Mouse (Mus musculus): ENCODE measurements around the gene Palld. TPM values are rescaled to one million over a fixed set of nuclear protein-coding genes. Genes with fewer than 3 reads are reported as not detected.

Gene Palld
- total and polyA plus RNA-seq, 3 experiments, result 0.33 TPM; not detected in 2

DNA sequence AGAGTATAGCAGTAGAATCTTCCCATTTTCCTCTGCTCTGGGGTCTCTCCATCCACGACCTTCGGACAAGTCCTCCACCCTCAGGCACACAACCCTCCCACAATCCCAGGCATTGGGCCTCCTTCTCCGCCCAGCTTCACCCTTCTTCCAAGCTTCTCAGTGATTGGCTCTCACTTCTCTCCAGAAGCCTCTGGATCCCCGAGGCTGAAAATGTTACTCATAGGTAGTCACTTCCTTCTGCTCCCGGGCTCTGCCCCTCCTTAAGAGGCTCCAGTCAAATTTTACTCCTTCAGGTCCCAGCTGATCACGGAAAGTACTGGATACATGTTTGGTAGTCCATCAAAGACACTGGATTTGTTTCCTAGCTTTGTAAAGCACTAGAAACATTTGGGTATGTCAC lies 323.7 kb downstream of the Palld start:
- ATAC-seq (ENCODE audit: extremely low read depth, insufficient number of reproducible peaks, low FRiP score, poor library complexity, severe bottlenecking) (no peak), DNase-seq (ENCODE audit: low spot score) (no peak)
- Histone ChIP-seq H3K4me1 (ENCODE audit: insufficient read depth, low read depth, low read length) (no peaks in the 10 kb centered on the region), H3K27me3 (ENCODE audit: insufficient read depth, low read length) (peaks cover 4% of the 10 kb centered on the region; the same call in 1 of the 2 replicates), H3K36me3 (replicated peaks) (no peaks in the 10 kb centered on the region), H3K4me3 (ENCODE audit: low read depth, low read length) (no peak overlapping the region), H3K9me3 (replicated peaks) (no peaks in the 10 kb centered on the region)
- TF ChIP-seq CTCF (IDR thresholded peaks at IDR 0.05; ENCODE audit: low read depth, low read length), result no peak
- TF ChIP-seq GATA1 (IDR thresholded peaks at IDR 0.05; ENCODE audit: borderline replicate concordance, low read length), result no peak
- TF ChIP-seq GATA2 (IDR thresholded peaks at IDR 0.05; ENCODE audit: borderline replicate concordance, low read depth, low read length), result no peak
- TF ChIP-seq TAL1 (conservative IDR thresholded peaks at IDR 0.05; ENCODE audit: low read depth, low read length), result no peak
- no peak for TF ChIP-seq POLR2AphosphoS5 (IDR thresholded peaks at IDR 0.05; ENCODE audit: insufficient replicate concordance, low read depth, low read length)

DNA sequence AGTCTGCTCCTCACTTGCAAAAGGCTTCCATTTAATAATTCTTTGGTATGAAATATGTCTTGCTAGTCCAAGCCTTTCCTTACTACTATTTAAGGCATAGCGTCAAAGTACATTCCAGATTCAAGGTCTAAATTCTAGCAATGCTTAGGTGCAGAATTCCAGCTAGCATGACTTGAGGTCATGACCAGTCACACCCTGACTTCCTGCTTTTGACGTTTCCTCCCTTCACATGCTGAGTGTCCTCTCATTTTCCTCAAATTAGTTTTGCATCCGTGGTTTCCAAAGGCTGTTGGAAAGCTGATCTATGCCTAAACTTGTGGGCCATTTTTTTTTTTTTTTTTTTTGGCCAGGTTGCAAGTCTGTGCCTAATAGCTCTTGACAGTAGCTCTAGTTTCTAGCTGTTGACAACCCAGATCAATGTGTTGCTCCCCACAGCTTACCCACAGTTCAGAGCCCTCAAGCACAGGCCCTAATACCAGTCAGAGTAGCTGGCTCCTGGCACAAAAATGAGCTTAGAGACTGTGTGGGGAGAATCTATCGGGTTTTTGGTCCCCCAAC lies 327.3 kb downstream of the Palld start:
- no peaks in the 10 kb centered on the region for H3K4me1 ChIP-seq (ENCODE audit: insufficient read depth, low read depth, low read length)
- ATAC-seq (ENCODE audit: extremely low read depth, insufficient number of reproducible peaks, low FRiP score, poor library complexity, severe bottlenecking) (no peak), DNase-seq (ENCODE audit: low spot score) (no peak)
- H3K9me3 ChIP-seq (replicated peaks), result no peaks in the 10 kb centered on the region
- peaks cover 8% of the 10 kb centered on the region for H3K27me3 ChIP-seq (ENCODE audit: insufficient read depth, low read length)
- H3K4me3 ChIP-seq (ENCODE audit: low read depth, low read length), result no peak overlapping the region
- TF ChIP-seq CTCF (IDR thresholded peaks at IDR 0.05; ENCODE audit: low read depth, low read length), result no peak
- H3K36me3 ChIP-seq (replicated peaks), result no peaks in the 10 kb centered on the region

DNA sequence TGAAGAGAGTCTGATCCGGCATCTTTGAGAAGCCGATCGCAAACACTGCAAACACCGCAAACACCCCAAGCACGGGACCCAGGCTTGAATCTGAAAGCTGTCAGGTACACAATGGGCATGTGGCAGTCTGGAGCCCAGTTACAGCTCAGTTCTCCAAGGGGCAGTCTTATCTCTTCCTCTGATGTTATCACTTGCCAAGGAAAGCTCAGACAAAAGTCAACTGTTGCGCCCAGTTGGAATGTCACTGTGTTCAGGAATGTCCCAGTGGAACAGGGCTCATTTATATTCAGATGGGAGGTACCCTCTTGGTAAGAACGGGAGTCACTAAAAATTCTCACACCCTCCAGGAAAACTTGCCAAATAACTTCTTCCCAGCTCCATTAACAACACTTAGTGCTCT lies 328.0 kb downstream of the Palld start:
- no peak overlapping the region for H3K4me3 ChIP-seq (ENCODE audit: low read depth, low read length)
- H3K4me1 ChIP-seq (ENCODE audit: insufficient read depth, low read depth, low read length), result no peaks in the 10 kb centered on the region
- ATAC-seq (ENCODE audit: extremely low read depth, insufficient number of reproducible peaks, low FRiP score, poor library complexity, severe bottlenecking) (no peak), DNase-seq (ENCODE audit: low spot score) (no peak)
- H3K36me3 ChIP-seq (replicated peaks), result no peaks in the 10 kb centered on the region
- no peak for TF ChIP-seq CTCF (IDR thresholded peaks at IDR 0.05; ENCODE audit: low read depth, low read length)
- TF ChIP-seq GATA1 (IDR thresholded peaks at IDR 0.05; ENCODE audit: borderline replicate concordance, low read length), result no peak
- TF ChIP-seq GATA2 (IDR thresholded peaks at IDR 0.05; ENCODE audit: borderline replicate concordance, low read depth, low read length), result no peak
- no peak for TF ChIP-seq POLR2AphosphoS5 (IDR thresholded peaks at IDR 0.05; ENCODE audit: insufficient replicate concordance, low read depth, low read length)
- no peak for TF ChIP-seq TAL1 (conservative IDR thresholded peaks at IDR 0.05; ENCODE audit: low read depth, low read length)
- H3K9me3 ChIP-seq (replicated peaks), result no peaks in the 10 kb centered on the region
- H3K27me3 ChIP-seq (ENCODE audit: insufficient read depth, low read length), result peaks cover 8% of the 10 kb centered on the region

DNA sequence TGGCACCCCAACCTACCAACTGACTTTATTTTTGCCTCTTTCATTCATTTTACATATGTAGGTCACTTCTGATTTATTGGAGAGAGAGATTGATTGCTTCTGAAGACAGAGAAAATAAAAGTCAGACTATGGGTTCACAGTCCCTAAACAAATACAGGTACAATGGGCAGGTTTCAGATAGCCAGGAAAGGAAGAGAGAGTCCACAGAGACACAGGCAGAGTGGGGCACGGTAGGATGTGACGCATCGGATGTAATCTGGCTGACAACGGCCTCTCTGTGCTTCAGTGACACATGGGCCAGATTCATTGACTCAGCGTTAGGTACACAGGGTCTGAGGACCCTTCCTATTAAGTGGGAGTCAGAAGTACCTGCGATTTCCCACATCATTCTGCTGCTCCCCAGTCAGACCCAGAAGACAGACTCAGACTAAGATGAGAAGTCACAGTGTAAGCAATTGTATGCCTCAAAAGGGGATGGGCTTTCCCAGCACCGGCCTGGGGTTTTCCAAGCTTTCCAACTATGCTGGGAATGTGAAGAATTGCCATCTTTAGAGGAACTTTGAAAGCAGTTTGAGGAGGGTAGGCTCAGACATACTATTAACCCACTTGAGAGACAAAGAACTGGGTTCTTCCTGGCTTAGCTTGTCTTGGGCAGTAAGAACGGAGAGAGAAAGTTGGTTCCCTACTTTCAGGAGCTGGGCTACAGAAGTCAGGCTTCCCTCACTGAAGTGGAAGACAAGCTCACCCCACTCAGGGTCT lies 329.1 kb downstream of the Palld start:
- no peak overlapping the region for H3K4me3 ChIP-seq (ENCODE audit: low read depth, low read length)
- peaks cover 5% of the 10 kb centered on the region for H3K27me3 ChIP-seq (ENCODE audit: insufficient read depth, low read length)
- ATAC-seq (ENCODE audit: extremely low read depth, insufficient number of reproducible peaks, low FRiP score, poor library complexity, severe bottlenecking), result no peak
- no peaks in the 10 kb centered on the region for H3K36me3 ChIP-seq (replicated peaks)
- TF ChIP-seq GATA1 (IDR thresholded peaks at IDR 0.05; ENCODE audit: borderline replicate concordance, low read length) (no peak), POLR2AphosphoS5 (IDR thresholded peaks at IDR 0.05; ENCODE audit: insufficient replicate concordance, low read depth, low read length) (no peak), TAL1 (conservative IDR thresholded peaks at IDR 0.05; ENCODE audit: low read depth, low read length) (no peak), GATA2 (IDR thresholded peaks at IDR 0.05; ENCODE audit: borderline replicate concordance, low read depth, low read length) (no peak), CTCF (IDR thresholded peaks at IDR 0.05; ENCODE audit: low read depth, low read length) (no peak)
- no peak for DNase-seq (ENCODE audit: low spot score)
- H3K9me3 ChIP-seq (replicated peaks), result no peaks in the 10 kb centered on the region
- H3K4me1 ChIP-seq (ENCODE audit: insufficient read depth, low read depth, low read length), result no peaks in the 10 kb centered on the region

DNA sequence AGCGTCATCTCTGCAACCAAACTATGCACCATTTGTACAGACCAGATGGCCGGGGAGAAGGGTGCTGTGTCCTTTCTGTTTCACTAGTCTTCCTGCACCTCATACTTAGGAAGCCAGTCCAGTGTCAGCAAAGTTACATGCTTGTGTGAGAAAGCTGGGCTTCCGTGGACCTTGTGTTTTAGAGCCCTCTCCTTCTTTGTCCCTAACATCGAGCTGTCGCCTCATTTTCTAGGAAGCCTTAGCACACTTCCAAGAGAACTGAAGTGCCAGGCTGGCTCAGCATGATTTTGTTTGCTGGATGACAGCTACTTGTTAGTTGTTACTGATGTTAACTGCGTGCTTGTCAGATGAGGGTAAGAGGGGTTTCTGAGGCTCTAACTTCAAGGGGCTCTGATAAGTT lies 329.8 kb downstream of the Palld start:
- TF ChIP-seq GATA1 (IDR thresholded peaks at IDR 0.05; ENCODE audit: borderline replicate concordance, low read length) (no peak), POLR2AphosphoS5 (IDR thresholded peaks at IDR 0.05; ENCODE audit: insufficient replicate concordance, low read depth, low read length) (no peak), CTCF (IDR thresholded peaks at IDR 0.05; ENCODE audit: low read depth, low read length) (no peak), GATA2 (IDR thresholded peaks at IDR 0.05; ENCODE audit: borderline replicate concordance, low read depth, low read length) (no peak), TAL1 (conservative IDR thresholded peaks at IDR 0.05; ENCODE audit: low read depth, low read length) (no peak)
- Histone ChIP-seq H3K4me1 (ENCODE audit: insufficient read depth, low read depth, low read length) (no peaks in the 10 kb centered on the region), H3K4me3 (ENCODE audit: low read depth, low read length) (no peak overlapping the region), H3K27me3 (ENCODE audit: insufficient read depth, low read length) (peaks cover 5% of the 10 kb centered on the region), H3K9me3 (replicated peaks) (no peaks in the 10 kb centered on the region), H3K36me3 (replicated peaks) (no peaks in the 10 kb centered on the region)
- ATAC-seq (ENCODE audit: extremely low read depth, insufficient number of reproducible peaks, low FRiP score, poor library complexity, severe bottlenecking) (no peak), DNase-seq (ENCODE audit: low spot score) (no peak)

DNA sequence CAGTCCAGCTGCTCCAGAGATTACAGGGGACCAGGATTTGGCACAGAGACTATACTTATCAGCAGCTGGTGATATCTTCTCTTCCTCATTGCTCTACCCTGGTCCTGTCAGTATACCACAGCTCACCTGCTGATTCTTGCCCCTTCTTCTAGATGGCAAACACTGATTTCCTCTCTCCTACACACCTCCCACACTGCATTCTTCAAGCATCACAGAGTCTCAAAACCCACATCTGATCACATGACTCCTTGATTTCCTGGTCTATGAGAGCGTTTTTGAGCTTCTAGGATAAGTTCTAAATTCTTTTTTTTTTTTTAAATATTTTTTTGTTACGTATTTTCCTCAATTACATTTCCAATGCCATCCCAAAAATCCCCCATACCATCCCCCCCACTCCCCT lies 331.9 kb downstream of the Palld start:
- DNase-seq (ENCODE audit: low spot score) (no peak), ATAC-seq (ENCODE audit: extremely low read depth, insufficient number of reproducible peaks, low FRiP score, poor library complexity, severe bottlenecking) (no peak)
- Histone ChIP-seq H3K4me3 (ENCODE audit: low read depth, low read length) (no peak overlapping the region), H3K4me1 (ENCODE audit: insufficient read depth, low read depth, low read length) (no peaks in the 10 kb centered on the region), H3K36me3 (replicated peaks) (no peaks in the 10 kb centered on the region), H3K9me3 (replicated peaks) (no peaks in the 10 kb centered on the region), H3K27me3 (ENCODE audit: insufficient read depth, low read length) (peaks cover 8% of the 10 kb centered on the region)
- no peak for TF ChIP-seq GATA1 (IDR thresholded peaks at IDR 0.05; ENCODE audit: borderline replicate concordance, low read length)
- TF ChIP-seq GATA2 (IDR thresholded peaks at IDR 0.05; ENCODE audit: borderline replicate concordance, low read depth, low read length), result no peak
- no peak for TF ChIP-seq POLR2AphosphoS5 (IDR thresholded peaks at IDR 0.05; ENCODE audit: insufficient replicate concordance, low read depth, low read length)
- TF ChIP-seq CTCF (IDR thresholded peaks at IDR 0.05; ENCODE audit: low read depth, low read length), result no peak
- TF ChIP-seq TAL1 (conservative IDR thresholded peaks at IDR 0.05; ENCODE audit: low read depth, low read length), result no peak
